Mouse (Mus musculus): Measurements from ENCODE around the gene Recql5.

DNA sequence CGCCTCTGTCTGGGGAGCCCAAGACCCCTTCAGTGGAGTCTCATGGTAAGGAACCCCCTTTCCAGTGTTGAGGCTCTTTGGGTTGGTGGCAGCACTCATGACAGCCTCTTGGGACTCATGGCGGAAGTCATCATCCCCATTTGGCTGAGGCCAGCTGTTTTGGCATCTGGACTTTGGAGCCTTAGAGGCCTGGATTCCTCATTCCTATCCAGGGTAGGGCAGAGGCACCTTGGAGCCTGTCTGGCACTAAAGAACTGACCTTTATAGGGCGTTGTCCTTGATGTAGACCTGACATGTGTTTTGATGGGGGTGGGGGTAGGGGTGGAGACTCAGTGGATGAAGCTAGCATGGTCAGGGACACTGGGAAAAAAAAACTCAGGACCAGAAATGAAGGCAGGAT is 48.9 kb downstream of the Recql5 start:
- TF ChIP-seq CTCF (IDR thresholded peaks at IDR 0.05) = no peak
- TF ChIP-seq POLR2A (IDR thresholded peaks at IDR 0.05; ENCODE audit: insufficient read depth, low read depth, low read length) = no peak

All from heart, adult 2 months (tissue).